Mouse (Mus musculus) G1E (cell line): ENCODE data around the gene Pik3c2b.

Source experiments
- CTCF ChIP-seq: IDR thresholded peaks from 2 replicates; pipeline ENCODE4 v1.5.1; 2012; ENCODE audit warnings: low read depth, low read length, inconsistent platforms, mixed read lengths
- GATA1 ChIP-seq: IDR thresholded peaks from 2 replicates; pipeline ENCODE4 v1.6.1; 2012; ENCODE audit warnings: borderline replicate concordance, low read length, inconsistent platforms, mixed read lengths
- GATA2 ChIP-seq: IDR thresholded peaks from 2 replicates; pipeline ENCODE4 v1.6.1; 2012; ENCODE audit warnings: low read depth, low read length, inconsistent platforms, borderline replicate concordance
- POLR2AphosphoS5 ChIP-seq: IDR thresholded peaks from 2 replicates; pipeline ENCODE4 v1.6.1; 2012; ENCODE audit warnings: low read depth, low read length, inconsistent platforms; ENCODE audit not compliant: insufficient replicate concordance
- TAL1 ChIP-seq: conservative IDR thresholded peaks from 2 replicates; pipeline ENCODE4 v1.6.1; 2012; ENCODE audit warnings: low read depth, low read length, inconsistent platforms, mixed read lengths

DNA sequence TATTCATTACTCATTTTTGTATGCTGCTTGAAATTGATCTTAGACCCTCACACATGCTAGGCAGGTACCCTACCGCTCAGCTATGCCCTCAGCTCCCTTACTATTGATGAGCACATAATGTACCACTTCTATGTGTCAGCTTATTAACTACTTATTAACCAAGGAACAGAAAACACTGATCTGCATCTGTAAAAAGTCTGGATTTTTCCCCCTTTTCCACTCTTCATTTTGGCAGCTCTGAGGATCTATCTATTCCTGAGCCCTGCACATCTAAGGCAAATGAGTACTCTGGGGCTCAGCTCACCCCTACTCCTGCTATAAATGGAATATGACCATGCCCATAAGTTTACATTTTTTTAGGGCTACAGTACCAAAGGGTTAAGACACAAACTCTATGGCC is 31.3 kb upstream of the Pik3c2b start:
- TF ChIP-seq GATA1 (no peak), CTCF (no peak), GATA2 (no peak), POLR2AphosphoS5 (no peak), TAL1 (no peak)
